24 mouse cellular contexts compared by ENCODE assay signal in genomic region chr13:99781616-99782015, GRCm38 (mm10).
DNase-seq lines count a peak whose midpoint lies in the region; ATAC-seq lines count a peak whose summit lies in the region.
"Had no signal": no experiment of that assay in that cellular context is flagged by ENCODE, and none has a peak within 500 bp of the region (broad histone marks: within the 10 kb centered on the region; RNA-seq: fewer than 3 reads in every experiment).

No protein-coding gene starts in this region.

- intact Hi-C loops in heart, postnatal 14 days (cut with DNase I): no loop called here

- H3K4me2 ChIP-seq in midbrain, embryonic 13.5 days (replicated peaks): peak overlapping the region; percentile 38; the same call in 1 of the 2 replicates

- no peaks in the 10 kb centered on the region for H3K9me3 ChIP-seq in embryonic facial prominence, embryonic 10.5 days
- H3K9me3 ChIP-seq in limb, embryonic 10.5 days (replicated peaks): no peaks in the 10 kb centered on the region
- no peaks in the 10 kb centered on the region for H3K9me3 ChIP-seq in midbrain, embryonic 13.5 days
- H3K9me3 ChIP-seq: embryonic facial prominence, embryonic 13.5 days; heart, embryonic 10.5 days; hindbrain, embryonic 15.5 days had no signal

- ATAC-seq in midbrain, embryonic 13.5 days: no peak
- ATAC-seq: intestine, embryonic 16.5 days; lung, postnatal 0 days had no signal

- H3K4me1 ChIP-seq in embryonic facial prominence, embryonic 10.5 days: peaks cover 33% of the 10 kb centered on the region
- peaks cover 35% of the 10 kb centered on the region for H3K4me1 ChIP-seq in limb, embryonic 10.5 days
- peaks cover 28% of the 10 kb centered on the region for H3K4me1 ChIP-seq in midbrain, embryonic 13.5 days (replicated peaks)

- 78% methylated on average over 4 of the region's 4 CpGs for WGBS in embryonic facial prominence, embryonic 10.5 days
- WGBS in limb, embryonic 10.5 days: 82% methylated on average over 4 of the region's 4 CpGs
- WGBS in midbrain, embryonic 13.5 days: 72% methylated on average over 4 of the region's 4 CpGs

- peak overlapping the region; percentile 35; the same call in 1 of the 2 replicates for H3K27ac ChIP-seq in embryonic facial prominence, embryonic 10.5 days (replicated peaks)
- peak overlapping the region; percentile 63 for H3K27ac ChIP-seq in limb, embryonic 10.5 days
- H3K27ac ChIP-seq in midbrain, embryonic 13.5 days: peak overlapping the region; percentile 48
- H3K27ac ChIP-seq: embryonic facial prominence, embryonic 13.5 days; heart, embryonic 10.5 days; hindbrain, embryonic 15.5 days; macrophage had no signal

- no peaks in the 10 kb centered on the region for H3K27me3 ChIP-seq in embryonic facial prominence, embryonic 10.5 days (replicated peaks; ENCODE audit: low read depth, poor library complexity, severe bottlenecking)
- no peaks in the 10 kb centered on the region for H3K27me3 ChIP-seq in limb, embryonic 10.5 days (ENCODE audit: low read depth, poor library complexity, severe bottlenecking)
- no peaks in the 10 kb centered on the region for H3K27me3 ChIP-seq in midbrain, embryonic 13.5 days
- H3K27me3 ChIP-seq: embryonic facial prominence, embryonic 13.5 days; hindbrain, embryonic 15.5 days had no signal

- no peak overlapping the region for H3K9ac ChIP-seq in midbrain, embryonic 13.5 days (replicated peaks)
- H3K9ac ChIP-seq: embryonic facial prominence, embryonic 13.5 days; hindbrain, embryonic 15.5 days had no signal

- no peaks in the 10 kb centered on the region for H3K36me3 ChIP-seq in embryonic facial prominence, embryonic 10.5 days (replicated peaks)
- H3K36me3 ChIP-seq in limb, embryonic 10.5 days: no peaks in the 10 kb centered on the region
- H3K36me3 ChIP-seq in midbrain, embryonic 13.5 days: no peaks in the 10 kb centered on the region
- H3K36me3 ChIP-seq: embryonic facial prominence, embryonic 13.5 days; heart, embryonic 10.5 days; hindbrain, embryonic 15.5 days had no signal

- DNase-seq in heart, adult 11 months: peak; percentile 61
- DNase-seq in heart, postnatal 14 days: no peak
- no peak for DNase-seq in embryonic facial prominence, embryonic 10.5 days (ENCODE audit: low spot score)
- no peak for DNase-seq in limb, embryonic 10.5 days (ENCODE audit: low spot score)
- no peak for DNase-seq in embryo, embryonic 10.5 days (ENCODE audit: low spot score)
- no peak for DNase-seq in thymus, postnatal 10 days (ENCODE audit: low spot score in 2 of 2)
- DNase-seq: adrenal gland, postnatal 36 days; cerebellum, adult 11 months; cerebellum, adult 9-11 months; gastrocnemius, postnatal 36 days; kidney, postnatal 25 days; layer of hippocampus, postnatal 36 days; liver; right cerebral cortex, adult 18-20 months; right cerebral cortex, postnatal 4 days; thymus, postnatal 25 days had no signal

- peak overlapping the region; percentile 27; the same call in 1 of the 2 replicates for H3K4me3 ChIP-seq in embryonic facial prominence, embryonic 10.5 days
- peak overlapping the region; percentile 23; the same call in 1 of the 2 replicates for H3K4me3 ChIP-seq in limb, embryonic 10.5 days
- no peak overlapping the region for H3K4me3 ChIP-seq in midbrain, embryonic 13.5 days (replicated peaks)
- H3K4me3 ChIP-seq: embryonic facial prominence, embryonic 13.5 days; erythroblast, embryonic 14.5 days; hindbrain, embryonic 15.5 days had no signal
